Mouse (Mus musculus): Measurements from ENCODE around the gene Mettl26. TPM values are rescaled to one million over a fixed set of nuclear protein-coding genes. Genes with fewer than 3 reads are reported as not detected.
A peak's percentile ranks its signal among the peaks of the same experiment; 100 is the strongest.

Gene Mettl26
- total and polyA plus RNA-seq, 2 experiments from 2014 or later, result 64.8 to 67.3 TPM

DNA sequence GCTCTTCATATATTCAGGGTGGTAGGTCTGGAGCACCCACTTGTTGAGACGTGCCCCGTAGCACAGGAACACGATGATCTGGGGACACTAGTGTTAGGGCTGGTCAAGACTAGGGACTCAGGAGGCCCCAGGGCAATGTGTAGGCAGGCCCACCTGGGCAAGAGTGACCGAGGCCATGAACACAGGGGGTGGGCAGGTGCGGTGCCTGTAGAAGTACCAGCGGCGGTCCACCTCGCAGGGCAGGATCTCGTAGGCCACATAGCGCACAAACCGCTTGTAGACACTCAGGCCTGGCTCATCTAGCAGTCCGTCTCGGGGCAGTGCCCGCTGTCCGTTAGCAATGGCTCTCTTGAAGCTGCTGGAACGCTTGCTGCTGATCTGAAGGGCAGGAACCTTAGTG is 39.1 kb upstream of the Mettl26 start:
- no peak for DNase-seq (ENCODE audit: low spot score)
- Histone ChIP-seq H3K9me3 (ENCODE audit: low read length) (no peaks in the 10 kb centered on the region), H3K4me2 (ENCODE audit: low read depth, low read length, poor library complexity, severe bottlenecking) (peak overlapping the region; percentile 75), H3K27ac (ENCODE audit: low read depth, low read length) (0 out of 2 replicates have a peak overlapping the region, but pooled peaks have one; percentile 82), H3K4me3 (ENCODE audit: low read depth, low read length) (peak overlapping the region; percentile 41; the same call in 1 of the 2 replicates), H3K27me3 (ENCODE audit: insufficient read depth, low read length) (no peaks in the 10 kb centered on the region), H3K9ac (replicated peaks; ENCODE audit: low read length, poor library complexity, severe bottlenecking) (peak overlapping the region; percentile 81; the same call in 1 of the 2 replicates), H3K36me3 (ENCODE audit: insufficient read depth, low read length) (peaks cover 41% of the 10 kb centered on the region), H3K4me1 (ENCODE audit: insufficient read depth, low read length) (peaks cover 35% of the 10 kb centered on the region)
- ATAC-seq (ENCODE audit: low FRiP score), result no peak
- no peak for TF ChIP-seq CTCF (IDR thresholded peaks at IDR 0.05)
- 94% methylated on average over 16 of the region's 16 CpGs for WGBS

DNA sequence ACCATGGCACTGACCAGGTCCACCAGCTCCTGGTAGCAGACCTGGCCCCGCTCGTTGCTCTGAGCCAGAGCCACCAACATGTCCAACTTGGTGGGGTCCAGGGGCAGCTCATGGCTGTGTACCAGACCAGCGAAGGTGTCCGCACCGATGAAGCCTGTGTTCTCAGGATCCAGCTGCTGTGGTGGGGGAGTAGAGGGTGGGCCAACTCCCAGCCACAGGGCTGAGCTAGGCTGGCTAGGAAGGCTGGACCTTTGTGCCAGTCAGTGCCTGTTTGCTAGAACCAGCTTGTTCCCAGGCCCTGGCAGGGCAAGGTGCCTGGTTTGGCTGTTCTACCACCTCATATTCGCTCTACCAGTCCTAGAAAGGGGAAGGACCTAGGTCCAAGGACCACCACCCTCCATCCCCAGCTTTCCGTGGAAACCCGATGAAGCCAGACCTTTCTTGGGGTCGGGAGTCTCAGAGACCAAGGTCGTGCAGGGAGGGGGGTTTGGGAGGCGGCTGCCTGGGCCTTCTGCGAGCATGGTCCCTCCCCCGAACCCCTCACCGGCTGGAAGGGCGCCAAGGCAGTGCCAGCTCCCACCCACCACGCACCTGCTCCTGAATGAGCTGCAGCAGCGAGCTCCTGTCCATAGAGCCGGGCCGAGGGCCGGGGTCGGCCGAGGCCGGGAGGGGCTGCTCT is 38.3 kb upstream of the Mettl26 start:
- Histone ChIP-seq H3K9ac (replicated peaks; ENCODE audit: low read length, poor library complexity, severe bottlenecking) (peak overlapping the region; percentile 81), H3K4me1 (ENCODE audit: insufficient read depth, low read length) (peaks cover 32% of the 10 kb centered on the region), H3K4me3 (ENCODE audit: low read depth, low read length) (peak overlapping the region; percentile 41), H3K9me3 (ENCODE audit: low read length) (no peaks in the 10 kb centered on the region), H3K4me2 (ENCODE audit: low read depth, low read length, poor library complexity, severe bottlenecking) (peak overlapping the region; percentile 75), H3K27ac (ENCODE audit: low read depth, low read length) (peak overlapping the region; percentile 82), H3K27me3 (ENCODE audit: insufficient read depth, low read length) (no peaks in the 10 kb centered on the region), H3K36me3 (ENCODE audit: insufficient read depth, low read length) (peaks cover 41% of the 10 kb centered on the region)
- TF ChIP-seq CTCF (IDR thresholded peaks at IDR 0.05), result no peak
- 21% methylated on average over 23 of the region's 23 CpGs for WGBS
- ATAC-seq (ENCODE audit: low FRiP score) (no peak), DNase-seq (ENCODE audit: low spot score) (no peak)

DNA sequence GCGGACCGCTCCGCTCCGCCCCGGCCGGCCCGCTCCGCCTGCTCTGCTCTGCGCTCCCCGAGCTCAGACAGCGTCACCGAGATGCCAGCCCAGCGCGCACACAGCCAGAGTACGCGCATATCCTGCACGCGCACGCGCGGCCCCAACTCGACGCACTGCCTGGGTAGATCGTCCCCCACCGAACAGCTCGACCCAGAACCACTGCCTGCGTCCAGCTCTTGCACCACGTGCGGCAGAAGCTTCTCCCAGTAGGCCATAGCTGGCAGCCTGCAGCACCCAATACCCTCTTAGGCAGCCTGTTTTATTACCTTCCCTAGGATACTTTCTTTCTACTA is 37.8 kb upstream of the Mettl26 start, which contains the start of gene Rhbdl1:
Gene Rhbdl1, minus strand, starts transcription at position 220 of the 335 bp plus-strand sequence.
- H3K4me1 ChIP-seq (ENCODE audit: insufficient read depth, low read length), result peaks cover 27% of the 10 kb centered on the region
- peak within 1 kb of the TSS; percentile 41 for H3K4me3 ChIP-seq (ENCODE audit: low read depth, low read length)
- H3K27ac ChIP-seq (ENCODE audit: low read depth, low read length), result peak within 1 kb of the TSS; percentile 82
- peak within 1 kb of the TSS; percentile 81 for H3K9ac ChIP-seq (replicated peaks; ENCODE audit: low read length, poor library complexity, severe bottlenecking)
- H3K36me3 ChIP-seq (ENCODE audit: insufficient read depth, low read length), result peaks cover 44% of the 10 kb centered on the region
- ATAC-seq (ENCODE audit: low FRiP score) (peak; percentile 50; the same call in 1 of the 2 replicates), DNase-seq (ENCODE audit: low spot score) (peak; percentile 88)
- no peaks in the 10 kb centered on the region for H3K9me3 ChIP-seq (ENCODE audit: low read length)
- TF ChIP-seq CTCF (IDR thresholded peaks at IDR 0.05), result no peak
- H3K27me3 ChIP-seq (ENCODE audit: insufficient read depth, low read length), result no peaks in the 10 kb centered on the region
- H3K4me2 ChIP-seq (ENCODE audit: low read depth, low read length, poor library complexity, severe bottlenecking), result peak within 1 kb of the TSS; percentile 75
- under 1% methylated on average over 26 of the region's 29 CpGs for WGBS

DNA sequence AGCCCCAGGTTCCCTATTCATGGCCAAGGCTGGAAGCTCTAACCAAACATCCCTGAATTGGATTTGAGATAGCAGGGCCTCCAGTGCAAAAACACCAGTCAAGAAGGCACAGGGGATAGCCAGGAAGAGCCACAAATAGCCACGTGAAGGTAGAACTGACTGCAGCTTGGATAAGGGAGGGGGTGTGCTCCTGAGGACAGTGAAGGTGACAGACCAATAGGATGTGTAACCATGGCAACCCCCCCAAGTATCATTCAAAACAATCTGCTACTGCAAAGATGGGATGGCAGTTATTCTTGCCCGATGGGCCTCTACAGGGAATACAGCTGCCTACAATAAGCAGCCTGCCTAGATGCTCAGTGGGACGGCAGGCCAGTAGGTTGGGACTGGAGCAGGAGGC is 37.3 kb upstream of the Mettl26 start:
- Histone ChIP-seq H3K36me3 (ENCODE audit: insufficient read depth, low read length) (peaks cover 45% of the 10 kb centered on the region), H3K4me3 (ENCODE audit: low read depth, low read length) (peak overlapping the region; percentile 41; the same call in 1 of the 2 replicates), H3K9me3 (ENCODE audit: low read length) (no peaks in the 10 kb centered on the region), H3K27ac (ENCODE audit: low read depth, low read length) (peak overlapping the region; percentile 82), H3K9ac (replicated peaks; ENCODE audit: low read length, poor library complexity, severe bottlenecking) (peak overlapping the region; percentile 81; the same call in 1 of the 2 replicates), H3K4me2 (ENCODE audit: low read depth, low read length, poor library complexity, severe bottlenecking) (peak overlapping the region; percentile 75), H3K27me3 (ENCODE audit: insufficient read depth, low read length) (no peaks in the 10 kb centered on the region), H3K4me1 (ENCODE audit: insufficient read depth, low read length) (peaks cover 27% of the 10 kb centered on the region)
- 11% methylated on average over 3 of the region's 3 CpGs for WGBS
- DNase-seq (ENCODE audit: low spot score), result peak; percentile 51
- no peak for TF ChIP-seq CTCF (IDR thresholded peaks at IDR 0.05)
- no peak for ATAC-seq (ENCODE audit: low FRiP score)

DNA sequence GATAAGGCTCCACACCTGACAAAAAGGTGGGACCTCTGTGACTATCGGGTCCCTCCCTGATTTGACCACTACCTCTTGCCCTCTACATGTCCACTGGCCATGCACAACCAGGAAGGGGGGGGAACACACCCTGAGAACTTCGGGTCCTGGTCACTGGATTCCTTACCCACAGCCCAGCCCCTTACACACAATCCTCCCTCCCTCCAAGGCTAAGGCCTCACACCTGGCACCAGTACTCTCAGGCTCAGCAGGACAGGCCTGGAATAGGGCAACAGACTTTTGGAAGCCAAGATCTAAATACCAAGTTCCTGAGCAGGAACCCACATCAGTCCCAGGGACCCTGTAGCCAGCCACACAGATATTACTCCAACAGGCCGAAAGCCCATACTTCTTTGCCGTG is 36.0 kb upstream of the Mettl26 start:
- no peak for TF ChIP-seq CTCF (IDR thresholded peaks at IDR 0.05)
- Histone ChIP-seq H3K9me3 (ENCODE audit: low read length) (no peaks in the 10 kb centered on the region), H3K4me2 (ENCODE audit: low read depth, low read length, poor library complexity, severe bottlenecking) (no peak overlapping the region), H3K9ac (replicated peaks; ENCODE audit: low read length, poor library complexity, severe bottlenecking) (no peak overlapping the region), H3K27me3 (ENCODE audit: insufficient read depth, low read length) (no peaks in the 10 kb centered on the region), H3K4me1 (ENCODE audit: insufficient read depth, low read length) (peaks cover 33% of the 10 kb centered on the region), H3K4me3 (ENCODE audit: low read depth, low read length) (no peak overlapping the region), H3K27ac (ENCODE audit: low read depth, low read length) (no peak overlapping the region), H3K36me3 (ENCODE audit: insufficient read depth, low read length) (peaks cover 46% of the 10 kb centered on the region)
- ATAC-seq (ENCODE audit: low FRiP score) (no peak), DNase-seq (ENCODE audit: low spot score) (no peak)
- 95% methylated on average over 4 of the region's 4 CpGs for WGBS

DNA sequence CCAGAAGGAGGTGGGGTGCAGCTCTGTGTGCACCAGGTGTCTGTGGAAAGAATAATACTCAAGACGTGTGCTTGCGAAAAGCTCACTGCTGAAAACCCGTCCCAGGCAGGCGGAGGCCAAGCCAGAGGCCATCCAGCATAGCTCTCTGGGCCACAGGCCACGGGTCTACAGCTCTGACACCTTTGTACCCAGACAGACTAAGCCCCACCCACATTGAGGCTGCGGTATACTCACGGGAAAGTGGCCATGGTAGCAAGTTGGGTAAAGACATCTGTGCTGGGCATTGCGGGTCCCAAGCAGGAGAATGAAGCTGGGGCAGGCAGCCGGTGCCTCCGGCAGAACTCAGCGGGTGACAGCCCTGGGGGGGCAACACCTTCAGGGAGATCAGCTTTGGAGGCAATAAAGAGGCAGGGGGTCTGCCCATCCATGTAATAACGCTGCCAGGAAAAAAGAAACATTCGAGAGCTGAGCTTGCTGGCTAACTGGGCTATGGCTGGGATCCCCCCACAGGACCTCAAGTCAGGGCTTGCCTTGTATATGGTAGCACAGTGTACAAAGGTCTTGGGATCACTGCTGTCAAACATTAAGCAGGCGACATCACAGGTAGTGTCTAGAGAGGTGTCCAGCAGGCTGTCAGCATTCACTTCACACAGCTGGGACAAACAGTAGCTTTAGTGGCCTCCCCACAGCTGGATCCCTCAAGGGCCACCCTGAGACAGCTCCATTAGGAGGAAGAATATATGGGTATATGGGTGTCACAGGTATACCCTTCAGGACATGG is 35.2 kb upstream of the Mettl26 start:
- Histone ChIP-seq H3K9ac (replicated peaks; ENCODE audit: low read length, poor library complexity, severe bottlenecking) (no peak overlapping the region), H3K36me3 (ENCODE audit: insufficient read depth, low read length) (peaks cover 46% of the 10 kb centered on the region), H3K4me3 (ENCODE audit: low read depth, low read length) (no peak overlapping the region), H3K27me3 (ENCODE audit: insufficient read depth, low read length) (no peaks in the 10 kb centered on the region), H3K4me1 (ENCODE audit: insufficient read depth, low read length) (peaks cover 26% of the 10 kb centered on the region), H3K27ac (ENCODE audit: low read depth, low read length) (no peak overlapping the region), H3K4me2 (ENCODE audit: low read depth, low read length, poor library complexity, severe bottlenecking) (no peak overlapping the region), H3K9me3 (ENCODE audit: low read length) (no peaks in the 10 kb centered on the region)
- WGBS, result 87% methylated on average over 14 of the region's 14 CpGs
- ATAC-seq (ENCODE audit: low FRiP score), result no peak
- TF ChIP-seq CTCF (IDR thresholded peaks at IDR 0.05), result no peak
- DNase-seq (ENCODE audit: low spot score), result no peak

Measured in midbrain, postnatal 0 days (tissue).